Mouse (Mus musculus) hindbrain, postnatal 0 days (tissue): ENCODE results near the gene Mier2. TPM values are rescaled to one million over a fixed set of nuclear protein-coding genes. Genes with fewer than 3 reads are reported as not detected.

Experiments
- ATAC-seq: fragments of 200-750 bp; cut with Nextera tagmentation; 2 replicates; pipeline ENCODE4 v1.8.0; 2017; ENCODE audit warnings: mild to moderate bottlenecking, moderate TSS enrichment, moderate library complexity
- DNase-seq: peaks from one replicate; pipeline ENCODE4 v3.0.0-alpha.2; 2015; ENCODE audit warnings: low spot score
- H3K27ac ChIP-seq: fragments of 300-500 bp; sonication (generic); 2 replicates; pipeline ENCODE4 v1.5.1; 2014; ENCODE audit warnings: mild to moderate bottlenecking
- H3K27me3 ChIP-seq: fragments of 300-500 bp; sonication (generic); 2 replicates; pipeline ENCODE4 v1.6.1; 2014; ENCODE audit warnings: low read length, mixed read lengths; ENCODE audit not compliant: insufficient read depth
- H3K36me3 ChIP-seq: fragments of 300-500 bp; sonication (generic); 2 replicates; pipeline ENCODE4 v1.6.1; 2014; ENCODE audit warnings: low read length, mixed read lengths; ENCODE audit not compliant: insufficient read depth
- H3K4me1 ChIP-seq: fragments of 300-500 bp; sonication (generic); 2 replicates; pipeline ENCODE4 v1.6.1; 2014; ENCODE audit warnings: antibody characterized with exemption, low read length, mixed read lengths; ENCODE audit not compliant: insufficient read depth
- H3K4me2 ChIP-seq: fragments of 300-500 bp; sonication (generic); 2 replicates; pipeline ENCODE4 v1.6.1; 2014; ENCODE audit warnings: low read depth, mild to moderate bottlenecking, low read length, moderate library complexity, mixed read lengths
- H3K4me3 ChIP-seq: fragments of 300-500 bp; sonication (generic); 2 replicates; pipeline ENCODE4 v1.5.1; 2014; ENCODE audit warnings: low read length
- H3K9ac ChIP-seq: fragments of 300-500 bp; sonication (generic); replicated peaks from 2 replicates; pipeline ENCODE4 v1.6.1; 2014; ENCODE audit warnings: mild to moderate bottlenecking, low read length, moderate library complexity, mixed read lengths
- H3K9me3 ChIP-seq: fragments of 300-500 bp; sonication (generic); 2 replicates; pipeline ENCODE4 v1.6.1; 2016; ENCODE audit warnings: low read length, mixed read lengths
- CTCF ChIP-seq: IDR thresholded peaks from 2 replicates; pipeline ENCODE4 v1.5.1; 2016; ENCODE audit warnings: antibody characterized with exemption, control low read depth, low read depth
- WGBS: fragments of 180-500 bp; shearing (Covaris S2); extraction: QIAGEN DNeasy Blood & Tissue Kit; methylation state at CpG from one replicate; pipeline ENCODE4 v1.1.7; 2014; 5-methylcytosine and 5-hydroxymethylcytosine counted together
- polyA plus RNA-seq: library from polyadenylated mRNA; unstranded; fragments of >200 nt; fragmentation: Nextera tagmentation; extraction: Ambion mirVana; gene quantifications from 2 replicates; pipeline ENCODE4 v1.2.1, GENCODE M21; 2015
- total RNA-seq: library from RNA; depleted of rRNA; stranded (reverse); fragments of >200 nt; gene quantifications from 2 replicates; pipeline ENCODE4 v1.2.3, GENCODE M21; 2014

Mier2 gene
- total and polyA plus RNA-seq, 2 experiments from 2014 or later = 36.3 to 115 TPM

GRCm38 (mm10) chr10:79577376-79577775 is 22.4 kb upstream of the Mier2 start:
- 72% methylated on average over 4 of the region's 4 CpGs for WGBS
- H3K9me3 ChIP-seq = no peaks in the 10 kb centered on the region
- H3K27ac ChIP-seq = no peak overlapping the region
- H3K4me1 ChIP-seq = no peaks in the 10 kb centered on the region
- DNase-seq (no peak), ATAC-seq (no peak)
- no peaks in the 10 kb centered on the region for H3K27me3 ChIP-seq
- no peaks in the 10 kb centered on the region for H3K36me3 ChIP-seq
- H3K9ac ChIP-seq = no peak overlapping the region
- TF ChIP-seq CTCF = no peak
- H3K4me2 ChIP-seq = no peak overlapping the region
- no peak overlapping the region for H3K4me3 ChIP-seq

- no peak overlapping the region for H3K9ac ChIP-seq
- WGBS = 69% methylated on average over 6 of the region's 6 CpGs
- no peak overlapping the region for H3K4me3 ChIP-seq
- no peak overlapping the region for H3K4me2 ChIP-seq
- no peaks in the 10 kb centered on the region for H3K27me3 ChIP-seq
- H3K27ac ChIP-seq = no peak overlapping the region
- ATAC-seq (no peak), DNase-seq (no peak)
- no peaks in the 10 kb centered on the region for H3K4me1 ChIP-seq
- H3K36me3 ChIP-seq = no peaks in the 10 kb centered on the region
- H3K9me3 ChIP-seq = no peaks in the 10 kb centered on the region
- no peak for TF ChIP-seq CTCF
Measured at GRCm38 (mm10) chr10:79575754-79576153, 20.8 kb upstream of the Mier2 start.

DNA sequence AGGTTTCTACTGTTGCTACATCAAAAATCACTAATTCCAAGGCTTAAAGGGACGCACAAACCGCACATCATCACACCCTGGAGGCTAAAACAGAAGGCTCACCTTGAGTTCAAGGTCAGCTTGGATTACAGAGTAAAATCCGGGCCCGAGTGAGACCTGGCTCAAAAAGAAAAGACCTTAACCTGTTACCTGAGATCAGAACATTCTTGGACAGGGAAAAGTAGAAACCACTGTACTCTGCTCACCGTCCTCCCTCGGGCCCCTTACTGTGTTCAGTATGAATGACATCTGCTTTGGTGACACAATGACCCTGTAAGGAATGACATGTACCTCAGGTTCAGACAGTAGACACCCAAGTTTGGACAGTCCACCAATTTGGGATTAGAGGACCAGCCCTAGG is 19.8 kb upstream of the Mier2 start:
- TF ChIP-seq CTCF = no peak

DNA sequence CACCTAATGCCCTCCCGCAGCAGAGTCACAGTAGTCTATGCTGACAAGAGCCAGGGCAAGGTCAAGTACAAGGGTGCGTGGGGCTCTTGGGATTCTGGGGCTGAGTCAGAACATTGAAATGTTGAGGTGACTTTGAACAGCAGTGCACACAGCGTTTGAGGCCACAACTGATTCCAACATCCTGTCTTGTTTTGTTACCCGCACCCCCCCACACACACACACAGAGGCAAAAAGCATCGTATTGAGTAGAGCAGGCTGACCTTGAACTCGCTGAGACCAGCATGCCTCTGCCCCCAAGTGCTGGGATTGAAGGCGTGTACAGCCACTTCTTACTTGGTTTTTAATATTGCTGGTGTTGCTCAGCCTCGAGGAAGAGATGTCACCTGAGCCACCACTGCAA is 19.4 kb upstream of the Mier2 start:
- no peak for TF ChIP-seq CTCF
- H3K36me3 ChIP-seq = no peaks in the 10 kb centered on the region
- H3K4me3 ChIP-seq = no peak overlapping the region
- H3K27me3 ChIP-seq = no peaks in the 10 kb centered on the region
- no peak overlapping the region for H3K4me2 ChIP-seq
- no peaks in the 10 kb centered on the region for H3K4me1 ChIP-seq
- H3K9ac ChIP-seq = no peak overlapping the region
- H3K27ac ChIP-seq = no peak overlapping the region
- ATAC-seq (no peak), DNase-seq (no peak)
- H3K9me3 ChIP-seq = no peaks in the 10 kb centered on the region
- WGBS = 87% methylated on average over 8 of the region's 8 CpGs

More for the DNA sequence above, 19.8 kb upstream of the Mier2 start:
- no peak overlapping the region for H3K9ac ChIP-seq
- H3K4me3 ChIP-seq = no peak overlapping the region
- ATAC-seq (no peak), DNase-seq (no peak)
- H3K4me2 ChIP-seq = no peak overlapping the region
- H3K27ac ChIP-seq = no peak overlapping the region
- no peaks in the 10 kb centered on the region for H3K36me3 ChIP-seq
- H3K9me3 ChIP-seq = no peaks in the 10 kb centered on the region
- WGBS = 89% methylated on average over 6 of the region's 6 CpGs
- H3K27me3 ChIP-seq = no peaks in the 10 kb centered on the region
- no peaks in the 10 kb centered on the region for H3K4me1 ChIP-seq

DNA sequence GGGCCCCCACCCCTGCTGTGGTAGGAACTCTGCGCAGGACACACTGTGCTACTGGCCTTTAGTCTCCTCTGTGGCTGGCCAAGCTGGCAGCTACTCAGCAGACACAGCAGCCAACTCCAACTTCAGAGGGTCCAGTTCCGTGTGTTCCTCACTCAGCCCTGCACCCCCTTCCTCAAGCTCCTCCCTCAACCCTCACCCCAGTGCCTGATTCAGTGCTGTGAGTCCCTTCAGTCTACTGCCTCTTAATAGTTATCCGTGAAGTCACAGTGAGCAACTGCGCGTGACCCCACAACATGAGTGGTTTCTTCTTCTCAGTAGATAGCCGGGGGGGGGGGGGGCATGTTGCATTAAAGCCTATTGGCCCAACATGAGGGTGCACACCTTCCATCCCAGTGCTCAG is 18.6 kb upstream of the Mier2 start:
- no peak for ATAC-seq
- Histone ChIP-seq H3K36me3 (no peaks in the 10 kb centered on the region), H3K4me3 (no peak overlapping the region), H3K9me3 (no peaks in the 10 kb centered on the region), H3K4me2 (no peak overlapping the region), H3K4me1 (no peaks in the 10 kb centered on the region), H3K27ac (no peak overlapping the region), H3K27me3 (no peaks in the 10 kb centered on the region), H3K9ac (no peak overlapping the region)
- no peak for DNase-seq
- no peak for TF ChIP-seq CTCF
- WGBS = 81% methylated on average over 6 of the region's 6 CpGs

GRCm38 (mm10) chr10:79571314-79571713 is 16.3 kb upstream of the Mier2 start:
- no peak overlapping the region for H3K9ac ChIP-seq

GRCm38 (mm10) chr10:79569921-79570320 is 14.9 kb upstream of the Mier2 start:
- Histone ChIP-seq H3K4me2 (no peak overlapping the region), H3K9me3 (no peaks in the 10 kb centered on the region), H3K36me3 (no peaks in the 10 kb centered on the region), H3K9ac (no peak overlapping the region), H3K4me1 (no peaks in the 10 kb centered on the region), H3K27ac (no peak overlapping the region), H3K27me3 (no peaks in the 10 kb centered on the region), H3K4me3 (no peak overlapping the region)
- DNase-seq (no peak), ATAC-seq (no peak)
- TF ChIP-seq CTCF = no peak
- 93% methylated on average over 5 of the region's 5 CpGs for WGBS

More at GRCm38 (mm10) chr10:79571314-79571713, 16.3 kb upstream of the Mier2 start:
- no peak overlapping the region for H3K27ac ChIP-seq
- 93% methylated on average over 2 of the region's 2 CpGs for WGBS
- no peak for ATAC-seq
- H3K4me2 ChIP-seq = no peak overlapping the region
- no peaks in the 10 kb centered on the region for H3K27me3 ChIP-seq
- no peak for DNase-seq
- H3K9me3 ChIP-seq = no peaks in the 10 kb centered on the region
- H3K4me3 ChIP-seq = no peak overlapping the region
- H3K36me3 ChIP-seq = no peaks in the 10 kb centered on the region
- no peaks in the 10 kb centered on the region for H3K4me1 ChIP-seq
- TF ChIP-seq CTCF = no peak
